In genomic region chr19:44684061-44684514, GRCm38 (mm10) we compare ENCODE assay signal across 7 mouse cellular contexts.
DNase-seq lines count a peak whose midpoint lies in the region; ATAC-seq and TF ChIP-seq lines count a peak whose summit lies in the region.

No protein-coding gene starts in this region.

- peaks cover 57% of the 10 kb centered on the region for H3K27me3 ChIP-seq in C2C12 (ENCODE audit: control insufficient read depth, insufficient read depth, insufficient read length)
- H3K27me3 ChIP-seq in embryonic facial prominence, embryonic 10.5 days (replicated peaks; ENCODE audit: low read depth, poor library complexity, severe bottlenecking), result peaks cover 98% of the 10 kb centered on the region
- H3K27me3 ChIP-seq in hindbrain, embryonic 11.5 days (ENCODE audit: control insufficient read depth, insufficient read depth, low read length), result peaks cover 75% of the 10 kb centered on the region
- H3K27me3 ChIP-seq in limb, embryonic 11.5 days (ENCODE audit: control insufficient read depth, insufficient read depth, low read length), result peaks cover 59% of the 10 kb centered on the region

- no peak overlapping the region for H3K27ac ChIP-seq in embryonic facial prominence, embryonic 10.5 days (replicated peaks)
- H3K27ac ChIP-seq in hindbrain, embryonic 11.5 days (ENCODE audit: low read depth, low read length), result no peak overlapping the region
- no peak overlapping the region for H3K27ac ChIP-seq in limb, embryonic 11.5 days (replicated peaks; ENCODE audit: low read depth, low read length)

- peaks cover 24% of the 10 kb centered on the region for H3K4me1 ChIP-seq in embryonic facial prominence, embryonic 10.5 days
- H3K4me1 ChIP-seq in hindbrain, embryonic 11.5 days (replicated peaks; ENCODE audit: control insufficient read depth, insufficient read depth, low read length), result no peaks in the 10 kb centered on the region
- H3K4me1 ChIP-seq in limb, embryonic 11.5 days (ENCODE audit: control insufficient read depth, insufficient read depth, low read length), result no peaks in the 10 kb centered on the region

- H3K9ac ChIP-seq in hindbrain, embryonic 11.5 days (ENCODE audit: low read depth, low read length), result no peak overlapping the region
- no peak overlapping the region for H3K9ac ChIP-seq in limb, embryonic 11.5 days (ENCODE audit: low read length)

- H3K4me3 ChIP-seq in C2C12 (ENCODE audit: insufficient read depth, poor library complexity, severe bottlenecking), result no peak overlapping the region
- peak overlapping the region; percentile 51 for H3K4me3 ChIP-seq in embryonic facial prominence, embryonic 10.5 days
- H3K4me3 ChIP-seq in hindbrain, embryonic 11.5 days (ENCODE audit: low read depth, low read length), result peak overlapping the region; percentile 20; the same call in 1 of the 2 replicates
- no peak overlapping the region; the same call in 1 of the 2 replicates for H3K4me3 ChIP-seq in limb, embryonic 11.5 days (ENCODE audit: low read depth, low read length)

- no peak overlapping the region for H3ac ChIP-seq in C2C12 (ENCODE audit: control insufficient read depth, insufficient read length, low read depth)

- peak; percentile 51; the same call in 1 of the 2 replicates for ATAC-seq in hindbrain, embryonic 11.5 days (ENCODE audit: low FRiP score)
- no peak for ATAC-seq in limb, embryonic 11.5 days (ENCODE audit: insufficient number of reproducible peaks, low FRiP score, low TSS enrichment, low read depth)

- no peaks in the 10 kb centered on the region for H3K79me2 ChIP-seq in C2C12 (ENCODE audit: control insufficient read depth, insufficient read depth)

- H3K36me3 ChIP-seq in C2C12 (ENCODE audit: control insufficient read depth, insufficient read depth), result no peaks in the 10 kb centered on the region
- no peaks in the 10 kb centered on the region for H3K36me3 ChIP-seq in embryonic facial prominence, embryonic 10.5 days (replicated peaks)
- no peaks in the 10 kb centered on the region for H3K36me3 ChIP-seq in hindbrain, embryonic 11.5 days (ENCODE audit: control insufficient read depth, insufficient read depth, low read length)
- H3K36me3 ChIP-seq in limb, embryonic 11.5 days (ENCODE audit: control insufficient read depth, insufficient read depth, low read length), result no peaks in the 10 kb centered on the region

- DNase-seq in A20 (ENCODE audit: low read depth, low spot score) (peak; percentile 32), adipocyte (ENCODE audit: low spot score) (no peak)
- DNase-seq in embryonic facial prominence, embryonic 10.5 days (ENCODE audit: low spot score), result peak; percentile 73
- peak; percentile 69 for DNase-seq in hindbrain, embryonic 11.5 days (ENCODE audit: low spot score)
- DNase-seq in limb, embryonic 11.5 days (ENCODE audit: low spot score), result peak; percentile 59
- peak; percentile 50 for DNase-seq in neural tube, embryonic 10.5 days (ENCODE audit: extremely low spot score, low spot score)

- no peaks in the 10 kb centered on the region for H3K79me3 ChIP-seq in C2C12 (ENCODE audit: low read depth)

- peak; percentile 37 for TF ChIP-seq CTCF in C2C12 (IDR thresholded peaks at IDR 0.05; ENCODE audit: control insufficient read depth, insufficient read depth, insufficient read length)

- peak overlapping the region; percentile 31 for H3K4me2 ChIP-seq in hindbrain, embryonic 11.5 days (replicated peaks; ENCODE audit: low read depth, low read length)
- H3K4me2 ChIP-seq in limb, embryonic 11.5 days (ENCODE audit: low read depth, severe bottlenecking), result peak overlapping the region; percentile 25

- no peaks in the 10 kb centered on the region for H3K9me3 ChIP-seq in embryonic facial prominence, embryonic 10.5 days
- no peaks in the 10 kb centered on the region for H3K9me3 ChIP-seq in hindbrain, embryonic 11.5 days (ENCODE audit: control insufficient read depth, low read length)
- no peaks in the 10 kb centered on the region for H3K9me3 ChIP-seq in limb, embryonic 11.5 days (ENCODE audit: control insufficient read depth, low read length)

- WGBS in embryonic facial prominence, embryonic 10.5 days, result 1% methylated on average over 48 of the region's 48 CpGs
- 2% methylated on average over 32 of the region's 48 CpGs for WGBS in hindbrain, embryonic 11.5 days
- under 1% methylated on average over 43 of the region's 48 CpGs for WGBS in limb, embryonic 11.5 days

TF ChIP-seq in C2C12, 6 proteins besides CTCF, POLR2A, EP300 and RAD21:
- no peak for TF ChIP-seq CEBPB (IDR thresholded peaks at IDR 0.05; ENCODE audit: low read depth)
- TF ChIP-seq MYOG (IDR thresholded peaks at IDR 0.05; ENCODE audit: control insufficient read depth, extremely low read depth, insufficient read length), result no peak
- no peak for TF ChIP-seq MYOD1 (IDR thresholded peaks at IDR 0.05; ENCODE audit: control insufficient read depth, insufficient read length, low read depth)
- no peak for TF ChIP-seq MAX (IDR thresholded peaks at IDR 0.05)
- no peak for TF ChIP-seq USF1 (IDR thresholded peaks at IDR 0.05; ENCODE audit: low read depth)
TF ChIP-seq in C2C12: peak in this region for 0.

Comparison
In these comparisons a context has a peak if more than half of its experiments do, and no peak if none do; other contexts are left out.
1. H3K4me3 ChIP-seq: peak in embryonic facial prominence, embryonic 10.5 days (single experiment) and hindbrain, embryonic 11.5 days (single experiment); none in C2C12 (single experiment) and limb, embryonic 11.5 days (single experiment).